Mouse (Mus musculus) monocyte, adult 5-6 weeks (primary cell): ENCODE measurements at regions not wholly inside any gene's neighbourhood (a gene's known extent, or its start where the extent isn't known, plus 50 kb on each side); places are given as distances from the start of the nearest gene placed in this dataset.

Experiments used
- ATAC-seq: fragments of 153-309, 156-312 bp; replicated peaks from 2 replicates; pipeline ENCODE4 v1.8.0; 2017; ENCODE audit warnings: mild to moderate bottlenecking; ENCODE audit not compliant: low TSS enrichment, insufficient number of reproducible peaks, severe bottlenecking, poor library complexity, low FRiP score

DNA sequence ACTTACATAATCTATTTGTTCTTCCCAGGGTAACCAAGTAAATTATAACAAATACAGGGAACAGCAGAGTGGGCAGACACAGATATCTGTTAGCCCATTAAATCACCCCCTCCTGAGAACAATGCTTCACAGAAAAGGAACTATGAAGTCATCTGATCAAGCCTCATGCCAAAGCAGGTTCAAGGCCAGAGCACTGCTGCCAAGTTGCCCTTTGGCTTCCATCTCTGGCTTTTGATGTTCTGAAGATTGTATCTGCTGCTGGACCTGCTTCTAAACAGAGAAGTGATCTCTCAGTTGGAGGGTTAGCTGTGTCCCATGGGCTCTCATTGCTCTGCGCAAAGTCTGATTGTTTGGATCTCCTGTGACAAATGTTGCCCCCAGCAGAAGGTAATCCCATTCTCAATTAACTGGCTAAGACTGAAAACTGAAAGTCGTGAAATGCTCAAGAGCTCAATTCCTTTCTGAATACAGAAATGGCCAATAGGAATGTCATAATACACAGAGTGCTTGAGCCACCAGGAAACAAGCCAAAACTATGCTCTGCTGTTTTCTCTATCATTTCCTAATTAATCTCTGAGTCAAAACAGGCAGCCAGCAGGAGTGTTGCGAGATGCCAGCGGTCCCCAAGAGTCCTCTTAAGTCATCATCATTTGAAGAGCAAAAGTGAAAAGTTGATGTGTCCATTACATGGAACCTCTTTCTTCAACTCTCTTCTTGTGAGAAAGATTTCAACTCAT lies 102.0 kb upstream of the Far2 start:
- no peak for ATAC-seq

DNA sequence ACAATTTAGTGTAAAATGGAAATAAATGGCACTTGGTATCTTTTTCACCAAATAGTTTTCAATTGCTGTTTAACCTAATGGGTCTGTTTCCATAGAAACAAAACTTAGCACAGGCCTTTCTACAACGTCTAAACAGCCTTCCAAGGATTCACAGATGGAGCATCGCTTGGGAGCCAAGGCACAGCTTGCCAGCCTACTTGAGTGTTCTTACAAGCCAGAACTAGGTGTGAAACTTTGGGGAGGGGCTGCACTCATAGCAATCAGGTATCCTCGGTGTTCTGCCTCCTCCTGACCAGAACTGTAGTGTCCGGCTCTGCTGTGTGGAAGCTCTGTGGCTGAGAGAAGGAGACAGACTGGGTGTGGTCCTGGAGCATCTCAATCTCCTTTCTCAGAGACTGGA lies 99.1 kb upstream of the Far2 start:
- ATAC-seq: no peak

DNA sequence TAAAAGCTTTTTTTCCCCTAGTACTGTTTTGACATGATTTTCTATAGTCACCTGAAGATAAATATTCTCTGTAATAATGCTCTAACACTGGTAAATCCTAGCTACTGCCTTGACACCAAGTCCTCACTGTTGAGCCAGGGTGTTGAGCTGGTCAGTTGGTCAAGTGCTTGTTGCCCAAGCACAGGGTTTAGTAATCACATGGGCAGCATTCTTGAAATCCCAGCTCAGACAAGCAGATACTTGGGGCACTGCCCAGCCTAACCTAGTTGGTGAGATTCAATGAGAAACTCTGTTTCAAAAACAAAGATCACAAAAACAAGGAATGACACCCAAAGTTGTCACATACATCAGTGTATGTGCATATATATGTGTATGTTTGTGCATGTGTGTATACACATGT lies 95.4 kb upstream of the Far2 start:
- ATAC-seq: no peak

DNA sequence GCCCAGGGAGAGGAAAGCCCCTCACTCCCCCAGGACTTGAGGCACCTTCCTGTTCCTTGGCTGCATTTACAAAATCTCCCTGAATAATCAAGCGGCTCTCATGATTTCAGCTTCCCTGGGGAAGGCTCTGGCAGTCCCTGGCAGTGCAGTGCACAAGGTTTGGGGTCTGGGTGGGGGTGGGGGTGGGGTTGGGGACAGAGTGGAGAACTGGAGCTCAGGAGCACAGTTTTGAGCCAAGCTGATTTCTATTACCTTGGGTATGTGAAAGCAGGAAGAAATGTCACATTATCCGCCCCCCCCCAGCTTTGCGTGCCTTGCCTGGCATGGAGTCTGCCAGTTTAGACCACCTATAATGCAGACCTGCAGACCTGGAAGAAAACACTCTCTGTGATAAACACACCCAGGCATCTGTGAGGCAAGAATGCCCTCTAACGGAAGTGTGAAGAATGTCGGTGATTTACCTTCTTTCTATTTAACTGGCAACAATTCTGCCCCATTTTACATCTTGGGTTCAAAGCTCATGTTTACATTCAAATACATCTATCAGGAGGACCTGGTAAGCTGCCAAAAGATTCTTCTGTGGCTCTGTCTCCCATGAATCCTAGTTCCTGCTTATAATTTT lies 93.9 kb upstream of the Far2 start:
- ATAC-seq: no peak

DNA sequence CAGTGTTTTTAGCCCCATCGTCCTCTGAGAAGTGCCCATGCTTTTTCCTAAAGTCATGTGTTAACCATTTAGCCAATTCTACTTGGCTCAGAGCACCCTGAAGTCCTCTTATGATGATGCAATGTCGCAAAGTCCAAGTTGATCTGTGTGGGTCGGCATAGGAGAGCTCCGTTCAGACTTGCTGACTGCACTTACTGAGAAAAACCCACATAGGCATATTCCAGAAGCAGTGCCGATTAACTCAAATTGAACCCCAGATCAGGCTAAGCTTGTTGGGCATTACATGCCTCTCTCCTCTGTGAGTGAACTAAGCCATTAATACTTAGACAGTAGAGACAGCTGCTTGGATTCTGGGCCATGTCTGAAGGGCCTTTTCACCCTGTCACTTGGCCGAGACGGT lies 93.3 kb upstream of the Far2 start:
- no peak for ATAC-seq

DNA sequence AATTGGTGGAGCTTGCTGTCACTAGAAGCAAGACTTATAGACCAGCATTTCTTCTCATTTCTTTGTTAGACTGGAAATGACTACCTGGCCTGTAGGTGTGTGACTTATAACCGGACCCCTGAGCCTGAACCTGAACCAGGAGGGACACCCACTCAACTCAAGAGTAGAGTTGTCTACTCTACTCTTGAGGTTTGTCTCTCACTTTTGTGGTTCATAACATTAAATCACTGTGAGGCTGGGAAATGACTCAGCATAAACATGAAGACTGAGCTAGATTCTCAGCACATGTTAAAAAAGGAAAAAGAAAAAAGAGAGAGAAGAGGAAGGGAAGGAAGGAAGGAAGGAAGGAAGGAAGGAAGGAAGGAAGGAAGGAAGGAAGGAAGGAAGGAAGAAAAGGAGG lies 92.8 kb upstream of the Far2 start:
- ATAC-seq: no peak

DNA sequence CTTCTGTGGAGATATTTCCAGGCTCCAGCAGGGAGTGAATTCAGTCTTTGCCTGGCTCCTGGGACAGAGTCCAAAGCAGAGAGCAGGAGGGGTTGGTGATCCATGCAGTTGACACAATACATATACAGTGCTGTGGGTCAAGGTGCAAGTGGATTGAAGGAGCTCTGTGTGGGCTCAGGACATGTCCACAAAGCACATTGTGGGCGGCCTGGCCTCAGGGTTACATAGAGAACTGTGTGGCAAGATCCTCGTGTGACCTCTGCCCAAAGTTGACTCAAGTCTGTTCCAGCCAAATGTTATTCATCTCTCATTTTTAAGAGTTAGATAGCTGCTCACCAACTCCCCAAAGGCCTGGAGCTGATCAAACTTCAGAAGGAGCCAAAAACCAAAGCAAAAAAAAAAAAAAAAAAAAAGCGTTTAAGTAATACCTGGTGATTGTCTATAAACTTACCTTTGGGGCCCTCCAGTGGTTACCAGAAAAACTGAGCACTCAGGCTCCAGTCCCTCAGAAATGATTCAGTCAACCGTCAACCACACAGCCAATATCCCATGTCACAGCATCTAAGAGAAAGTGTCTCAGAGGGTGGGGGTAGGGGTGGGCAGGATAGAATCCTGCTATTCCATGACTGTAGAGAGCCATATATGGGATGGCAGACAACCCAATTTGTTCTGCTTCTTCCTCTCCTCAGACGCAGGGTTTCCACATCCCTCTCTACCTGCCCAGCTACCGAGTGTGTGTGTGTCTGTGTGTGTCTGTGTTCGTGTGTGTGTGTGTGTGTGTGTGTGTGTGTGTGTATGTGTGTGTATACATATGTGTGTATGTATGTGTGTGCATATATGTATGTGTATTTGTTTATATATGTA lies 91.9 kb upstream of the Far2 start:
- ATAC-seq: no peak

DNA sequence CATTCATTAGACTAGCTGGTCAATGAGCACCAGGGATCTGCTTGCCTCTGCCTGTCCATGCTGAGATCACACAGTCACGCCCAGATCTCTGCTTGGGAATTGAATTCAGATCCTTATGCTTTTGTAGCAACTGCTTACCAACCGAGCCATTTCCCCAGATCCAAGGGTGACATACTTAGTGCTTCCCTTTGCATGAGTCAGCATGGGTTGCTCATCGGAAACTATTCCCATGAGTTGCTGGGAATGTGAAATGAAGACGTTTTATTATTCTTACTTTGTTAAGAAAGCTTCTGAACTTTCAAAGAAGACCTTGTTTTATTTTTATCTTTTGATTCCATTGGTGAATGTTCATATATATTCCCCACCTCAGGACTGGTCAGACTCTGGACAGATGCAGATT lies 82.3 kb upstream of the Far2 start:
- ATAC-seq: no peak

DNA sequence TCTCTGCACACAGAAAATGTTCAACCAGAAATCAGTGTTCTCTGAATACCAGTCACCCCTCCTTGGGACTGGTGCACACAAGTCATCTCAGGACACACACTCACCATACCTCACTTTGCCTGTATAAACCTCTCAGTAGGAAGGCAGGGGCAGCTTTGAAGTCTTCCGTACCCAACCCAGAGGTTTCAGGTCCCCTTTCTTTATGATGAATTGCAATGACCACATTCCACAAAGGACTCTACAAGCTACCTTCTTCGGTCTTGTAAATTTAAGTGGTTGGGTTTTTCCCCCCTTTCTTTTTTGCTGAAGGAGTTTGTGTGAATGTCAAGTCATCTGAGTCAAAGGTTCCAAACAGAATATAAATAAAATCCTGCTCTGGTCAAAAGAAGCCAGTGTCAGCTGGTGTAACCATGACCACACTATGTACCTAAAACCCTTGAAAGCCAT lies 76.9 kb upstream of the Far2 start:
- no peak for ATAC-seq

DNA sequence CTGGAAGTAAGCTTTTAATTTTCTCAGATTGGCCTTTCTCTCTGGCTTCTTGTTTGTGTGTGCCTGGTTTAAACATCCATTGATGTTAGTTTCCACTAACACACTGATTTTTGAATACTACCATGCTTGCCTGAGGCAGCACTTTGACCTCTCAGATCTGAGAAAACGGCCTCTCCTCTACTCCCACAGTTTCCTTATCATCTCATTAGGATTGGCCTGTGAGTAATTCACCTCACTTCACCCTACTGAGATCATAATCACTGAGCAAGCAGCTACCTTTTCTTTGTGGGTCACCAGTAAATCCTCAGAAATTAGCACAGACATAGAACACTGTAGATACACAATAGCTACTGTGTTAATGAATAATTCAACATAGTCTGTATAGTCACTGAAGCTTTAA lies 74.5 kb upstream of the Far2 start:
- no peak for ATAC-seq

DNA sequence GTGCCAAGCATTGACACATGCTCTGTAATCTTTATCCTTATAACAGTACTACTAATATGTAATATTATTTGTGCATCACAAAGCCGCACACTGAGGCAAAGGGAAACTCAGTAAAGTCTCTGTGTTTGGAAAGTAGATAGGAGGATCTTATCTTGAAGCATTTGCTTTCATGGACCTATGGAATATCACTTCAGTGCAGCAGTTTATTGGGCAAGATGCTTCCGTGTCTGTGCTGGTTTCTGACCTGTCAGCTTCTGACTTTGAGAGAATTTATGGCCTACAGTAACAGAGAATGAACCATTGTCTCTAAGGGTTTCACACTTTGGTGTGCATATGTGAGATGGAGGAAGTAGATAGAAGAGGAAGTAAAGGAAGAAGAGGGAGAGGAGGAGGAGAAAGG lies 74.0 kb upstream of the Far2 start:
- no peak for ATAC-seq

DNA sequence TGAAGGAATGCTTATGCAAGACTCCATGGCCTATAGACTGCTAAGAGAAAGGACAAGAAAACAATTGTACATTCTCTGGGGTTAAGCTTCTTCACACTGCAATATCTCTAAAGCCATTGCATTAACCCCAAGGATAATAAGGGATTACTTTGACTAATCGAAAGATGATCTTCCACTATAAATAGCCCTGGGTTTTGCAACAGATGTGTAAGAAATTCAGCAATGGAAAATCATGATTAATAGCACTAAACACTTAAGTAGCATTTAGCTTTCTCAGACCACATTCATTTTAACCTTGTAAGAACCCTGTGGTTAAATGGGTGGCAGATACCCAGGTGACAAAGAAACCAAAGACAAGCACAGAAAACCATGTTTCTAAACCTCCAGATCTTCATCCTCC lies 71.1 kb upstream of the Far2 start:
- no peak for ATAC-seq

DNA sequence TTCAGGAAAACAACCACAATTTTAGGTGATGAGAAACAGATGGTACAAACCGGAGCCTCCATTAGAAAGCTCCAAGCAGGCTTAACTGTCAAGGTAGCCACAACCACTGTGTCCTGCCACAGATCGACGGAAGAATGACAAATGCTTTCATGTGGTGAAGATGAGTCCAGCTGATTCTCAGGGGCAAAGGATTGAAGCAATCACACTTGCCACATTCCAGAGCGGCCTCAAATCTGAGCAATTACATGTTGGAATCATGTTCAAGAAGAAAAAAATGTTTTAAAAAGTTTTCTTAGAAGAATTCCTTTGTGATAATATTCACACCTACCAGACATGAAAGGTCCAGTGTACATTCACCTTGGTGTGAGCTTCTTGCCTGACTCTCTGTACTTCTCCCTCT lies 57.7 kb upstream of the Far2 start:
- ATAC-seq: no peak
